Mouse (Mus musculus) hindbrain, embryonic 12.5 days (tissue): ENCODE data around the gene Ppp1r15b. TPM values are rescaled to one million over a fixed set of nuclear protein-coding genes. Genes with fewer than 3 reads are reported as not detected.

Source experiments
- ATAC-seq: fragments of 200-750 bp; cut with Nextera tagmentation; 2 replicates; pipeline ENCODE4 v1.8.0; 2017; ENCODE audit warnings: moderate TSS enrichment; ENCODE audit not compliant: low FRiP score
- H3K27ac ChIP-seq: fragments of 300-500 bp; sonication (generic); 2 replicates; pipeline ENCODE4 v1.5.1; 2016; ENCODE audit warnings: mild to moderate bottlenecking
- H3K27me3 ChIP-seq: fragments of 300-500 bp; sonication (generic); 2 replicates; pipeline ENCODE4 v1.6.1; 2016; ENCODE audit warnings: mild to moderate bottlenecking
- H3K36me3 ChIP-seq: fragments of 300-500 bp; sonication (generic); 2 replicates; pipeline ENCODE4 v1.6.1; 2016; ENCODE audit warnings: mild to moderate bottlenecking
- H3K4me1 ChIP-seq: fragments of 300-500 bp; sonication (generic); 2 replicates; pipeline ENCODE4 v1.6.1; 2016
- H3K4me2 ChIP-seq: fragments of 300-500 bp; sonication (generic); replicated peaks from 2 replicates; pipeline ENCODE4 v1.6.1; 2016; ENCODE audit warnings: mild to moderate bottlenecking
- H3K4me3 ChIP-seq: fragments of 300-500 bp; sonication (generic); 2 replicates; pipeline ENCODE4 v1.5.1; 2016; ENCODE audit warnings: mild to moderate bottlenecking
- H3K9ac ChIP-seq: fragments of 300-500 bp; sonication (generic); 2 replicates; pipeline ENCODE4 v1.6.1; 2016; ENCODE audit warnings: mild to moderate bottlenecking, moderate library complexity
- H3K9me3 ChIP-seq: fragments of 300-500 bp; sonication (generic); replicated peaks from 2 replicates; pipeline ENCODE4 v1.6.1; 2016; ENCODE audit warnings: mild to moderate bottlenecking
- WGBS: fragments of 180-500 bp; shearing (Covaris S2); methylation state at CpG from one replicate; pipeline ENCODE4 v1.1.7; 2016; 5-methylcytosine and 5-hydroxymethylcytosine counted together
- polyA plus RNA-seq: library from polyadenylated mRNA; unstranded; fragments of >200 nt; fragmentation: Nextera tagmentation; extraction: Ambion mirVana; gene quantifications from 2 replicates; pipeline ENCODE4 v1.2.1, GENCODE M21; 2016

The Ppp1r15b gene
- polyA plus RNA-seq, 1 experiment from 2014 or later = 49.1 TPM

DNA sequence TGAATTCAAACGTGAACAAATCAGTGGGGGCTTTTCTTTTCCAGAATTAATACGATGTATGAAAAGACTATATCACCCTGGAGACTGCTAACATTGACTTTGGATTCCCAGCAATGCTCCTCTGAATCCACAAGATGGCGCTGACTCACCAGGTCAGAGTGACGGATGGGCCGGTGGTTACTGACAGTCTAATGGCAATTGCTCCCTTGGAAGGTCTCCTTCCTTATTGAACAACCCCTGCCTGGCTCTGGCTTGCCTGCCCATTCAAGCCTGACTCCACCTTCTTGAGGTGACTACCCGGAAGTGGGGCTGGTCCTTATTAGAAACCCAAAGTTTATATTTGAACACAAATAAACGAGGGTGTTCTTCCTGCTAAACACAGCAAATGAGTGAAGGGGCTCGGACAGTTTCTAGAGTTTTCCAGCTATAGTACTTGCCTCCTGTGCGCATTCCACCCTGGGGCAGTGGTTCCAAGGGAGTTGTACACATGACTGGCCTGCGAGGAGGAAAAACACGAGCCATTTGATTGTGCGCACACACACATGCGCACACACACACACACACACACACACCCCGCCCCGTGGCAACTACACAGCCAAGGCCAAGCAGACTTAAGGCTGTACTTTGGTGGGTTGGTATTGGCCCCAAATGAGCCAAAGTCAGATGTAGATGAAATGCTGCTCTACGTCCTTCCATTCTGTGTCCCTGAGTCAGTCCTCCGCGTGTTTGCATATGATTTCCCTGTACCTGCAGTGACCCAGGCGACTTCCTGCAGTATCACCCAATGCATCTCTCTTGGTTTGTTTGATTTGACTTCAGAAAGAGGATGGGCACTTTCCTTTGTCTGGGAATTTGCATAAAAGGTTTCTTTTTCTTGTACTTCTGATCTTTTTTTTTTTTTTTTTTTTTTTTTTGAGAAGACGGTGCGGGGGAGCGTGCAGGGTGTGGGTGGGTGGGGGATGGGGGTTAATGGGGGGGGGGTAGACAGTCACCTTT, 15.4 kb downstream of the Ppp1r15b start:
- Histone ChIP-seq H3K9ac (no peak overlapping the region), H3K27me3 (no peaks in the 10 kb centered on the region), H3K4me1 (no peaks in the 10 kb centered on the region), H3K4me3 (no peak overlapping the region), H3K36me3 (peaks cover 10% of the 10 kb centered on the region), H3K27ac (no peak overlapping the region), H3K4me2 (no peak overlapping the region), H3K9me3 (no peaks in the 10 kb centered on the region; the same call in 1 of the 2 replicates)
- WGBS = 67% methylated on average over 22 of the region's 22 CpGs
- peak; percentile 48; the same call in 1 of the 2 replicates for ATAC-seq

DNA sequence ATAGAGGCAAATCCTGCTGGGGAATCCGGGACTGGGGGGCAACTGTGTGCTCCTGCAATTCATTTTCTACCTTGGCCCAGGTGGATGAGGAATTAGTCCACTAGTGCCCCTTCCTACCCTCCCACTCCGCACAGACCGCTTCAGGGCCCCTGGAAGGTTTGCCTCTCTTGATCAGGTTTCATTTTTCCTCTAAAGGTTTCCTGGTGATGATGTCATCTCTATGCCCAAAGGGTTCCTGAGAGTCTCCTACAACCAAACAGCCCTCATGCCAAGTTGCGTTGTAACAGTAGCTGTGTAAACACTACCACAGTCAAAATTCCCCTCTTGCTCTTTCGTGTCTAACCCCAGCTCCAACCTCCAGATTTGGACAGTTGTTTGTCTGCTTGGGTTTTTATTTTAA, 16.4 kb downstream of the Ppp1r15b start:
- no peak overlapping the region for H3K4me2 ChIP-seq
- no peaks in the 10 kb centered on the region for H3K4me1 ChIP-seq
- H3K27ac ChIP-seq = no peak overlapping the region
- H3K9me3 ChIP-seq = no peaks in the 10 kb centered on the region; the same call in 1 of the 2 replicates
- H3K9ac ChIP-seq = no peak overlapping the region
- no peak for ATAC-seq
- H3K4me3 ChIP-seq = no peak overlapping the region
- 81% methylated on average over 5 of the region's 5 CpGs for WGBS
- 0 out of 2 replicates have a peak, but pooled peaks cover 3% of the 10 kb centered on the region for H3K36me3 ChIP-seq
- no peaks in the 10 kb centered on the region for H3K27me3 ChIP-seq

DNA sequence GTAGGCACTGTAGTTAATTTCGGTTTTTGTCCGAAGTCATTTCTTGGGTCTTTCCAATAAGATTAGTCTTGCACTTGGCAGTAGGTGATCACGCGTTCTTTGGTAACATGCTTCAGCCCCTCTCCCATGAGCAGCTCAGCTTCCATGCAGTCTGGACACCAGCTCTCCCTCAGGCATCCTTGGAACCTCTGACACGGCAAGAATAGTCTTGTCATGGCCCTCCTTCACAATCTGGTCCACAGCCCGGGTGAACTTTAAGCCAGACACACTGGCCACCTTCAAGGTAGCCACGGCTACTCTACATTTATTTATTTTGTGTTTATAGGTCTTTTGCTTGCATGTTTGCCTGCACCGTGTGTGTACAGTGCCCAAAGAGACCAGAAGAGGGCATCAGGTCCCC, 17.2 kb downstream of the Ppp1r15b start:
- H3K36me3 ChIP-seq = no peaks in the 10 kb centered on the region
- no peak overlapping the region for H3K4me2 ChIP-seq
- no peak overlapping the region for H3K9ac ChIP-seq
- ATAC-seq = no peak
- H3K4me1 ChIP-seq = no peaks in the 10 kb centered on the region
- no peaks in the 10 kb centered on the region; the same call in 1 of the 2 replicates for H3K9me3 ChIP-seq
- no peak overlapping the region for H3K4me3 ChIP-seq
- 95% methylated on average over 8 of the region's 8 CpGs for WGBS
- no peak overlapping the region for H3K27ac ChIP-seq
- no peaks in the 10 kb centered on the region for H3K27me3 ChIP-seq

DNA sequence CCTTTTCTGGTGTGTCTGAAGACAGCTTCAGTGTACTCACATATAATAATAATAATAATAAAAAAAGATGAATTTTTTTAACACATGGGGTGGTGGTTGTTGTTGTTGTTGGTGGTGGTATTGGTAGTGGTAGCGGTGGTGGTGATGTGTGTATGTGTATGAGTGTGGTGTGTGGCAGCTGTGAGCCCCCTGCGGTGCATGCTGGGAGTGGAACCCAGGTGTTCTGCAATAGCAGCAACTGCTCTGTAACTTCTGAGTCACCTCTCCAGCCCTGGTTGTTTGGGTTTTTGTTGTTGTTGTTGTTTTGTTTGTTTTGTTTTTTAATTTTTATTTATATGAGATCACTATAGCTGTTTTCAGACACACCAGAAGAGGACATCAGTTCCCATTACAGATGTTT, 19.6 kb downstream of the Ppp1r15b start:
- WGBS = 93% methylated on average over 2 of the region's 2 CpGs
- Histone ChIP-seq H3K36me3 (no peaks in the 10 kb centered on the region), H3K27ac (no peak overlapping the region), H3K4me2 (no peak overlapping the region), H3K9me3 (no peaks in the 10 kb centered on the region; the same call in 1 of the 2 replicates), H3K4me1 (no peaks in the 10 kb centered on the region), H3K27me3 (no peaks in the 10 kb centered on the region), H3K9ac (no peak overlapping the region), H3K4me3 (no peak overlapping the region)
- ATAC-seq = no peak

DNA sequence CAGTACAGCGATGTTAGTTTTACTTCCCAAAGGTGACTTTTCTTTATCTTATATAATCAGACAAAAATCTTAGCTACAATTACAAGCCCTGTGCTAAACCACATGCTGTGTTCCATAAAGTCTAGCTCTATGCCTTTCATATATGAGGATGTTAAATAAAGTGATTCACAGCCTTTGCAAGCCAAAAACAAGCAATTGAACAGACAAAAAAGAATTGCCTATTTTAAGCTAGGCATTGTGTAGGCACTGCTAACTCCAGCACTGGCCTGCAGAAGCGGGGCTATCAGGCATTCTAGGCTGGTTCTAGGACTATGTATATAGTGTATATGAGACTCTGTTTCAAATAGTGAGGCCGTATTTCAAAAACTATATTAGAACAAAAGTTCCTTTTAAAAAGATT, 21.3 kb downstream of the Ppp1r15b start:
- Histone ChIP-seq H3K9ac (no peak overlapping the region), H3K4me1 (no peaks in the 10 kb centered on the region), H3K9me3 (no peaks in the 10 kb centered on the region; the same call in 1 of the 2 replicates), H3K27me3 (0 out of 2 replicates have a peak, but pooled peaks cover 3% of the 10 kb centered on the region), H3K4me3 (no peak overlapping the region), H3K27ac (no peak overlapping the region), H3K36me3 (no peaks in the 10 kb centered on the region), H3K4me2 (no peak overlapping the region)
- ATAC-seq = no peak
- 94% methylated on average over 3 of the region's 3 CpGs for WGBS

DNA sequence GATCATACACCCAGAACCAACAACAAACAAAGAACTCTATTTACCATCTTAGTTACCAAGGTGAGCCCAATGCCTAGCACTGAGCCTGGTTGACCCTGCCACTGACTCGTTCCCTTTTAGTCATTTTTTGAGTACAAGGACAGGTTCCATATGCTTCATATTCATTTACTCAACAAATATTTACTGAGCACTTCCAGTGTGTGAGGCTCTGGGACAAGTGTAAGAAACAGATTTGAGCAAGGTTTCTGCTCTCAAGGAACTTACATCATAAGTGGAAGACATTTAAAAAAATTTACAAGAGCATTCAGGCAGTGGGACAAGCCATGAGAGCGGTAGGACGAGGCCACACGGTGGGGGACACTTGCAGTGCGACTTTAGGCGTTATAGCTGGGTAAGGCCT, 24.3 kb downstream of the Ppp1r15b start:
- 0 out of 2 replicates have a peak, but pooled peaks cover 3% of the 10 kb centered on the region for H3K27me3 ChIP-seq
- H3K27ac ChIP-seq = no peak overlapping the region
- H3K9me3 ChIP-seq = no peaks in the 10 kb centered on the region
- H3K4me3 ChIP-seq = no peak overlapping the region
- peaks cover 7% of the 10 kb centered on the region; the same call in 1 of the 2 replicates for H3K4me1 ChIP-seq
- H3K9ac ChIP-seq = no peak overlapping the region
- ATAC-seq = no peak
- no peak overlapping the region for H3K4me2 ChIP-seq
- H3K36me3 ChIP-seq = no peaks in the 10 kb centered on the region
- 84% methylated on average over 6 of the region's 6 CpGs for WGBS

DNA sequence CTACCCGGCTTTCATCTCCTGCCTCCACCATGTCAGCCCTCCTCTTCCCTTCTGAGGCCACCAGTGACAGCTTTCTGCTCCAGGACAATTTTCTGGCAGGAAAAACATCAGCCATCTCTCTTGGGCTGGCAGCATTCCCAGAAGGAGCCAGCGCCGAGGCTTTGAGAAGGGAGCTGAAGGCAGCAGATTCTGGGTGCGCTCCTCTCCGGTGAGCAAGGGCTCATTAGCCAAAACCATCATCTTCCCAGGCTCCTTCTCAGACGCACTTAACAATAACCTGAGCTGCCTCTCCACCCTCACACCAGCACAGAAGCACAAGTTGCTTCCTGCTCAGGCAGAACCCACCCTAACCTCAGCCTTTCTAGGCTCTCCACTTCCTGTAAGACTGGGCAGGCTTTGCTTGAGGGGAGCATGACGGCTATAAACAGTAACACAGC, 28.2 kb downstream of the Ppp1r15b start:
- 67% methylated on average over 7 of the region's 7 CpGs for whole genome bisulfite sequencing
- Histone ChIP-seq H3K4me2 (no peak overlapping the region), H3K9me3 (no peaks in the 10 kb centered on the region), H3K27ac (no peak overlapping the region), H3K9ac (no peak overlapping the region), H3K27me3 (peaks cover 39% of the 10 kb centered on the region), H3K4me1 (peaks cover 14% of the 10 kb centered on the region), H3K36me3 (no peaks in the 10 kb centered on the region), H3K4me3 (no peak overlapping the region)
- ATAC-seq = no peak

DNA sequence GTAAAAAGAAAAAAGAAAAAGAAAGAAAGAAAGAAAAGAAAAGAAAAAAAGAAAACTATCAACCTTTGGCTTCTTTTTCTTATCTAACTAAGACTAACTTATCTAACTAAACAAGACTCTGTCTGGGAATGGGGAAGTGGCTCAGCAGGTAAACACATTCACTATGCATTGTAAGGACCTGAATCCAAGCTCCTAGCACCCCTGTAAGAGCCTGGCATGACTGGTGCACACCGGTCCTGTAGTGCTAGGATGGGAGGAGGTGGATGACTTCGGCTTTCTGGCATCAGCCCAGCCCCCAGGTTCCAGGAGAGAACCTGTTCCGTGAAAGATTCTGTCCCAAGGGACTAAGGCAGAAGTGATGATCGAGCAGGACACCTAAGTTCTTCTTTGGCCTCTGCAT, 30.6 kb downstream of the Ppp1r15b start:
- Histone ChIP-seq H3K4me1 (peaks cover 22% of the 10 kb centered on the region), H3K4me2 (no peak overlapping the region), H3K27me3 (peaks cover 55% of the 10 kb centered on the region), H3K9ac (no peak overlapping the region), H3K27ac (no peak overlapping the region), H3K4me3 (no peak overlapping the region), H3K9me3 (no peaks in the 10 kb centered on the region), H3K36me3 (no peaks in the 10 kb centered on the region)
- WGBS = 67% methylated on average over 4 of the region's 4 CpGs
- no peak for ATAC-seq

DNA sequence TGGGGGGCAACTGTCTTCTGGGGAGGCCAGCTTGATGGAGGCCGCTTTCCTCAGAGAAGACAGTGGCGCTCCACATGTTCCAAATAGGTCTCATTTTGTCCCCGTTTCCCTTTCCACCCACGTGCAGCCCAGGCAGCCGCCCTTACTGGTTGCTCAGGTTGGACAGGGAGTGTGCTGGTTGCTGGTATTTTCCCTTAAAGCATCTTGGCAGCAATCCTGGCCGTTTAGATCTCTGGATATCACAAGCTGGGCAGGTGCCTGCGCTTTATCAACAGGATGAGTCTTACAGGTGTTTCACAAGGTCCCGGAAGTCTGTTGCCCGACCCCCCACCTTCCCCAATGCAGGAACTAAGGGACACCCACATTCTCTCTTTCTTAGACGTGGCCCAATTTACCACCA, 31.1 kb downstream of the Ppp1r15b start:
- no peak for ATAC-seq
- Histone ChIP-seq H3K27me3 (peaks cover 58% of the 10 kb centered on the region), H3K27ac (no peak overlapping the region), H3K4me2 (no peak overlapping the region), H3K9me3 (no peaks in the 10 kb centered on the region), H3K4me1 (peaks cover 22% of the 10 kb centered on the region), H3K9ac (no peak overlapping the region), H3K4me3 (no peak overlapping the region), H3K36me3 (no peaks in the 10 kb centered on the region)
- WGBS = 69% methylated on average over 10 of the region's 10 CpGs

DNA sequence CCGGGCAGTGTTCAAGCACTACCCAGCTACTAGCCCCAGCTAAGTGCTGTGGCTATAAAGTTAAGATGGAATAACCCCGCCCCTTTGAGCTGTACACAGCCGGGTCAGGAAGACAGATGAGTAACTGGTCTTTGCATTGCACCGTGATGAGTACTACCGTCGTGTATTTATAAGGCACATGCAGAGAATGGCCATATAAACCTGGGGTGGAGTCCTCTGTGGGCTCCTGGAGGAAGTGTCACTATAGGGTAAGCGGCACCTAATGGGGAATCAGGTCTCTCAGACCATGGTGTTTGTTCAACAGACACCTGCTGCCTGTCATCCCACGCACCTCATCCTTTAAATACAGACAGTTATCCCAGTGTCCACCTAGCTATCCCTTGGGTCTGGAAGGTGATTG, 32.0 kb downstream of the Ppp1r15b start:
- H3K4me3 ChIP-seq = no peak overlapping the region
- H3K4me2 ChIP-seq = no peak overlapping the region
- H3K4me1 ChIP-seq = peaks cover 17% of the 10 kb centered on the region
- H3K36me3 ChIP-seq = no peaks in the 10 kb centered on the region
- no peak overlapping the region for H3K9ac ChIP-seq
- no peak for ATAC-seq
- no peak overlapping the region for H3K27ac ChIP-seq
- H3K9me3 ChIP-seq = no peaks in the 10 kb centered on the region
- H3K27me3 ChIP-seq = peaks cover 66% of the 10 kb centered on the region
- 63% methylated on average over 8 of the region's 8 CpGs for WGBS

DNA sequence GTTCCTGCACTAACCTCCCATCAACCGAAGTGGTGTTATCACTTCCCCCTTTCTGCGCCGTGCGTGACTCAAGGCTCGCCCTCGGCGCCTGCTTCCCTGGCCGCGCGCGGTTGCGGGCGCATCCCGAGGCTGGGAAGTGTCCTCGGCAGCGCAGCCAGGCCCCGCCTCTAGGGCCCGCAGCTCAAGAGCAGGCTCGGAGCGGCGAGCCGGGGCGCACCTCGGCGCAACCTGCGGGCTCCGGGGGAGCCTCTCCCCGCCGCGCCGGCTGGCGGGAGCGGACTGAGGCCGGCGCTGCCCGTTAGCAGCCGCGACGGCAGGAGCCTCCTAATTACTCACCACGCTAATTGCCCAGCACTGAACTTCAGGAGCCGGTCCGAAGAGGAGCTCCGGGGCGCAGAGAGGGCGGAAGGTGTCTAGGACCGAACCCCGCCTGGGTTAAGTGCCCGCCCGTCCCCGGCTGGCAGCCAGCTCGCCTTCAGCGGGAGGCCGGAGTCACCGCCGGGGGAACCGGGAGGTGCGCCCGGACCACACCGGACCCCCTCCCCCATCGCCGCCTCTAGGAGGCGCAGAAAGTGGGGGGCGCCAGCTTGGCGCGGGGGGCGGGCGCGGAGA, 33.0 kb downstream of the Ppp1r15b start, which contains the start of gene Plekha6:
Plekha6 (plus strand) TSS at position 391 of the 612 bp plus-strand sequence.
- peaks cover 23% of the 10 kb centered on the region for H3K4me1 ChIP-seq
- no peaks in the 10 kb centered on the region for H3K9me3 ChIP-seq
- H3K27me3 ChIP-seq = peaks cover 70% of the 10 kb centered on the region
- under 1% methylated on average over 67 of the region's 68 CpGs for WGBS
- H3K4me3 ChIP-seq = peak within 1 kb of the TSS; percentile 54
- H3K9ac ChIP-seq = peak within 1 kb of the TSS; percentile 67
- peak within 1 kb of the TSS; percentile 99 for H3K4me2 ChIP-seq
- H3K36me3 ChIP-seq = no peaks in the 10 kb centered on the region
- ATAC-seq = peak; percentile 49
- no peak within 1 kb of the TSS for H3K27ac ChIP-seq

DNA sequence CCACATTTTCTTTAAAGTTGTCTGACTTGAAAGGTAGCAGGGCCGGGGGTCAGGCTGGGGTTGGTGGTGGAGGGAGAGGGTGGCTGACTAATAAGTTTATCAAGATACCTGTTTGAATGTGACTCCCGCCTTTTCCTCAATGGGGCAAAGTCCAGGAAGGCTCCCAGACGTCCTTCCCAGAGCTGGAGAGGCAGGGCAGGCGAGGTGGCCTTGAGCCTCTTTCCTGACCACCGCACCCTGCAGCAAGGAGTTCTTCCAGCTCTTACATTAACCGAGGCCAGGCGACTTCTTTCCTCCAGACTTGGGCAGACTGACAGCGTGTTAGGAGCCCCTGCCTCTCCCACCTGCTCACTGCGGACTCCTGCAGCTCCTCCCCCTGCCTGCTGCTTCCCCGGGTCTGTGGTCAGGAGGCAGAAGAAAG, 33.7 kb downstream of the Ppp1r15b start:
- 3% methylated on average over 10 of the region's 10 CpGs for WGBS
- no peaks in the 10 kb centered on the region for H3K36me3 ChIP-seq
- peak overlapping the region; percentile 99 for H3K4me2 ChIP-seq
- no peak overlapping the region for H3K9ac ChIP-seq
- peaks cover 71% of the 10 kb centered on the region for H3K27me3 ChIP-seq
- no peaks in the 10 kb centered on the region for H3K9me3 ChIP-seq
- 0 out of 2 replicates have a peak, but pooled peaks have one; percentile 5 for ATAC-seq
- no peak overlapping the region for H3K27ac ChIP-seq
- peaks cover 23% of the 10 kb centered on the region for H3K4me1 ChIP-seq
- H3K4me3 ChIP-seq = peak overlapping the region; percentile 54
